Mouse (Mus musculus): ENCODE results near the gene Zfp462.

Zfp462 gene

GRCm38 (mm10) chr4:55101601-55102000, 156.8 kb downstream of the Zfp462 start:
- DNase-seq (ENCODE audit: low read depth in 2 of 2, low spot score in 2 of 2) = no peak

- no peak for DNase-seq (ENCODE audit: low read depth in 2 of 2, low spot score in 2 of 2)
Observed at GRCm38 (mm10) chr4:55102382-55102781, 157.5 kb downstream of the Zfp462 start.

- no peak for DNase-seq (ENCODE audit: low read depth in 2 of 2, low spot score in 2 of 2)
Observed at GRCm38 (mm10) chr4:55103575-55103974, 158.7 kb downstream of the Zfp462 start.

- no peak for DNase-seq (ENCODE audit: low read depth in 2 of 2, low spot score in 2 of 2)
Observed at GRCm38 (mm10) chr4:55117839-55118487, 173.1 kb downstream of the Zfp462 start.

- no peak for DNase-seq (ENCODE audit: low read depth in 2 of 2, low spot score in 2 of 2)
Observed at GRCm38 (mm10) chr4:55121126-55121525, 176.3 kb downstream of the Zfp462 start.

GRCm38 (mm10) chr4:55121952-55122351, 177.1 kb downstream of the Zfp462 start:
- no peak for DNase-seq (ENCODE audit: low read depth in 2 of 2, low spot score in 2 of 2)

- DNase-seq (ENCODE audit: low read depth in 2 of 2, low spot score in 2 of 2) = no peak
Observed at GRCm38 (mm10) chr4:55124126-55124525, 179.3 kb downstream of the Zfp462 start.

GRCm38 (mm10) chr4:55125048-55125737, 180.3 kb downstream of the Zfp462 start:
- DNase-seq (ENCODE audit: low read depth in 2 of 2, low spot score in 2 of 2) = no peak

GRCm38 (mm10) chr4:55125738-55126054, 180.8 kb downstream of the Zfp462 start:
- DNase-seq (ENCODE audit: low read depth in 2 of 2, low spot score in 2 of 2) = no peak

- DNase-seq (ENCODE audit: low read depth in 2 of 2, low spot score in 2 of 2) = no peak
Observed at GRCm38 (mm10) chr4:55127228-55127901, 182.5 kb downstream of the Zfp462 start.

- no peak for DNase-seq (ENCODE audit: low read depth in 2 of 2, low spot score in 2 of 2)
Observed at GRCm38 (mm10) chr4:55128088-55128835, 183.4 kb downstream of the Zfp462 start.
